Mouse (Mus musculus): Measurements from ENCODE around the gene Zfp36l2. TPM values are rescaled to one million over a fixed set of nuclear protein-coding genes. Genes with fewer than 3 reads are reported as not detected.
"Not testable (repeated sequence)": the region's sequence is repeated elsewhere in the genome, so short reads cannot be mapped to it uniquely, and the experiment has no call there.

The Zfp36l2 gene
- polyA plus RNA-seq, 1 experiment from 2014 or later, result 22.5 TPM

DNA sequence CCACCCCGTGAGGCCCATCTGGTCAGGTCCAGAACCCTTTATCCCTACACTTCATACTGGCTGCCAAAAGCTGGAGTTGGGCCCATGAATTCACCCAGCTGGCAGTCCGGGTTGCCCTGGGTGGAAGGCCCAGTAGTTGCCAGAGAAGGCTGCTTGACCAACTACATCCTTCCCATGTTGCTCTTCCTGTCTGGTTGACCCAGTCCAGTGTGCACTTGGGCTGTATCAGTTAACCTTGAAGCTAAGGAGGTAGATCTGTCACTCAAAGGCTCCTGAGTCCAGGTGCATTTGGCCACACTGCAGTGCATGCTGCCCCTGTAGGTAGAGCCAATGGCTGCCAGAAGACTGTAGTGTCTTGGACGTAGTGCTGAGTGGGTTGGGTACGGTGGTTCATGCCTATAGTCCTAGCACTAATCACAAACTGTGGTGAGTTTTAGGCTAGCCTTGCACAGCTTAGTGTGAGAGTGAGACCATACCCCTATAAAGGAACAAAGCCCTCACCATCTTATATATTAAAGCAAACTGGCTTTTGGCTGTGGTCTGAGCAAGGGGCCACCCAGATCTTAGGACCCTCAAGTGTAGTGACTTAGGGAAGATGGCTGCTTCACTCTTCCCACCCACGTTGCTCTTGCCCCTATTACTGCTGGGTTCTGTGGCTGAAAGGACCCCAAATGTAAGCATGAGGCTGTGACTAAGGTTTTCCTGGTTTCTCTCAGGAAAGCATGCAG, 1.5 kb upstream of the Zfp36l2 start:
- Histone ChIP-seq H3K9me3 (ENCODE audit: control insufficient read depth, low read length) (no peaks in the 10 kb centered on the region), H3K4me2 (replicated peaks; ENCODE audit: low read depth, low read length) (peak overlapping the region; percentile 58), H3K36me3 (ENCODE audit: control insufficient read depth, insufficient read depth, low read length) (peaks cover 37% of the 10 kb centered on the region), H3K9ac (ENCODE audit: low read depth, low read length) (peak overlapping the region; percentile 64), H3K27ac (ENCODE audit: low read depth, low read length) (peak overlapping the region; percentile 98), H3K4me1 (ENCODE audit: control insufficient read depth, insufficient read depth, low read length) (peaks cover 19% of the 10 kb centered on the region), H3K27me3 (ENCODE audit: control insufficient read depth, insufficient read depth, low read length) (no peaks in the 10 kb centered on the region), H3K4me3 (ENCODE audit: low read length) (no peak overlapping the region; the same call in 1 of the 2 replicates)
- ATAC-seq (ENCODE audit: low FRiP score, low TSS enrichment), result no peak
- WGBS, result 72% methylated on average over 5 of the region's 5 CpGs

DNA sequence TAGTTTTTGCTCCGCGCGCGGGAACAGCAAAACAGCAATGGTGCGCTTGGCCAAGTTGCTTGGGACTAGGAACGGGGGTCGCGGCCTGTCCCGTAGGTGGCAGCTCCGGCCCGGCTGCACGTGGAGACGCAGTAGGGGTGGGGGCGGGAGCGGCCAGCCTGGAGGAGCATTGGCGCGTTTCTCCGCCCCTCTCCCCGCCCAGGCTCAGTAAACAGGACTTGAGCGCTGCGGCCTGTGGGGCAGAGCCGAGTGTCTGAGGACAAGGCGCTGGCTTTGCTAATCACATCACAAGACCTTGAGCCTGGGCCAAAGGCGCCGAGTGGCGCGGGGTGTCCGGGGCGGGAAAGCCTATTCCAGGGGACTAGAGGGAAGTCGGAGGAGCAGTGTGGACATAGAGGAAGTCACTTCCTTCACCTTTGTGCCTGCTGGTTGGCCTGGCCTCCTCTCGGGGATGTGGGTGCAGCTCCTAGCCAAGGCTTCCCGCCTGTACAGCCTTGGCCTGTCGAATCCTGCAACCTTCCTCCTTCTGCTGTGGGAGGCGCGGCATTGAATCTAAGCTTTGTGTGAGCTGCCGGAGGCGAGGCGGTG, 721 bp upstream of the Zfp36l2 start:
- ATAC-seq (ENCODE audit: low FRiP score, low TSS enrichment), result peak; percentile 83
- Histone ChIP-seq H3K27ac (ENCODE audit: low read depth, low read length) (peak overlapping the region; percentile 98), H3K4me1 (ENCODE audit: control insufficient read depth, insufficient read depth, low read length) (peaks cover 19% of the 10 kb centered on the region)

DNA sequence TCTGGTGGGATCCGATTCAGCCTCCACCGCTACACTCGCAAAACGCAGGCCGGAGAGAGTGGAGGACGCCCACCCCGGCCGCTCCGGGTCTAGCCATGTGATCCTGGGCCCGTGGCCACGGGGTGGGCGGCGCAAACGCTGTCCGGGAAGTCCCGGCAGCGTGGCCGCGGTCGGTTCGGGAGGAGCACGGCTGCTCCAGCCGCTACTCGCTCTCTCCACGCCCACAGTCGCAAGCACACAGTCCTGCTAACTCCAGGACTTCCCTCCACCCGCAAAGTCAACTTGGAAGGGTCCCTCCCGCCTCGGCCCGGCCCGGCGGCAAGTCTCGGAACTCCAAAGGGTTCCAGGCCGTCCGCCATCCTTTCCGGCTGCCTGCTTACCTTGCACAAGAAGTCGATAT, 483 bp downstream of the Zfp36l2 start:
- H3K9me3 ChIP-seq (ENCODE audit: control insufficient read depth, low read length); H3K27me3 ChIP-seq (ENCODE audit: control insufficient read depth, insufficient read depth, low read length): not testable (repeated sequence)
- Histone ChIP-seq H3K4me3 (ENCODE audit: low read length) (peak overlapping the region; percentile 78), H3K4me2 (replicated peaks; ENCODE audit: low read depth, low read length) (peak overlapping the region; percentile 85), H3K9ac (ENCODE audit: low read depth, low read length) (peak overlapping the region; percentile 98), H3K36me3 (ENCODE audit: control insufficient read depth, insufficient read depth, low read length) (peaks cover 32% of the 10 kb centered on the region), H3K4me1 (ENCODE audit: control insufficient read depth, insufficient read depth, low read length) (peaks cover 31% of the 10 kb centered on the region), H3K27ac (ENCODE audit: low read depth, low read length) (peak overlapping the region; percentile 98)
- peak; percentile 34 for ATAC-seq (ENCODE audit: low FRiP score, low TSS enrichment)
- WGBS, result under 1% methylated on average over 10 of the region's 37 CpGs

More for the DNA sequence above, 721 bp upstream of the Zfp36l2 start:
- peaks cover 37% of the 10 kb centered on the region for H3K36me3 ChIP-seq (ENCODE audit: control insufficient read depth, insufficient read depth, low read length)
- WGBS, result 2% methylated on average over 38 of the region's 38 CpGs
- H3K9me3 ChIP-seq (ENCODE audit: control insufficient read depth, low read length), result no peaks in the 10 kb centered on the region
- H3K4me2 ChIP-seq (replicated peaks; ENCODE audit: low read depth, low read length), result peak overlapping the region; percentile 58
- H3K4me3 ChIP-seq (ENCODE audit: low read length), result peak overlapping the region; percentile 78
- no peaks in the 10 kb centered on the region for H3K27me3 ChIP-seq (ENCODE audit: control insufficient read depth, insufficient read depth, low read length)
- peak overlapping the region; percentile 64 for H3K9ac ChIP-seq (ENCODE audit: low read depth, low read length)

DNA sequence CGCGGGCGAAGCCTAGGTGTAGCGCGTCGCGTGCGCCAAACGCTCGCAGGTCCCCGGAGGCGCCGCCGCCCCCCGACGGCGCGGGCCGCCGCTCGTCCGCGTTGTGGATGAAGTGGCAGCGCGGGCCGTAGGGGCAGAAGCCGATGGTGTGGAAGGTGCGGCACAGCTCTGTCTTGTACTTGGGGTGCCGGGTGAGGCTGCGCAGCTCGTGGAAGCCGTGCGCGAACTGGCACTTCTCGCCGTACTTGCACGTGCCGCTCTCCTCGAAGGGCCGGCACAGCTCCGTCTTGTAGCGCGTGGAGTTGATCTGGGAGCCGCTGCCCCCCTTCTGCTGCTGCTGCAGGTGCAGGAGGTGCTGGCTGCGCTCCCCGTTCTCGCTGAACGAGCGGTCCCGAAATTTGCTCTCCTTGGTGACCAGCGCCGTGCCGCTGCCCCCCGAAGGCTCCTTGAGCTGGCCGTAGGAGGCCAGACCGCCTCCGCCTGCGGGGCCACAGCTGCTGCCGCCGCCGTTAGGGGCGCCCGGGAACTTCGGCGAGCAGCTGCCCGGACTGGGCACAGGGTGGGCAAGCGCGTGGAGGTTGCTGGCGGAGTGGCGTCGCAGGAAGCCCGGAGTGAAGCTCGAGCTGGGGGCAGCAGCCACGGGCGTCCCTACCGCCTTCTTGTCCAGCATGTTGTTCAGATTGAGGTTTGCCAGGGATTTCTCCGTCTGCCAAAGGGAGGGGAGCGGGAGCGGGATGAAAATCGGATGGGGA, 1.1 kb downstream of the Zfp36l2 start:
- H3K27ac ChIP-seq (ENCODE audit: low read depth, low read length), result peak overlapping the region; percentile 98
- H3K27me3 ChIP-seq (ENCODE audit: control insufficient read depth, insufficient read depth, low read length), result no peaks in the 10 kb centered on the region
- H3K4me1 ChIP-seq (ENCODE audit: control insufficient read depth, insufficient read depth, low read length), result peaks cover 37% of the 10 kb centered on the region
- no peaks in the 10 kb centered on the region for H3K9me3 ChIP-seq (ENCODE audit: control insufficient read depth, low read length)
- under 1% methylated on average over 79 of the region's 80 CpGs for WGBS
- ATAC-seq (ENCODE audit: low FRiP score, low TSS enrichment), result no peak
- H3K36me3 ChIP-seq (ENCODE audit: control insufficient read depth, insufficient read depth, low read length), result peaks cover 26% of the 10 kb centered on the region
- H3K9ac ChIP-seq (ENCODE audit: low read depth, low read length), result peak overlapping the region; percentile 98
- H3K4me2 ChIP-seq (replicated peaks; ENCODE audit: low read depth, low read length), result peak overlapping the region; percentile 85
- H3K4me3 ChIP-seq (ENCODE audit: low read length), result peak overlapping the region; percentile 72

DNA sequence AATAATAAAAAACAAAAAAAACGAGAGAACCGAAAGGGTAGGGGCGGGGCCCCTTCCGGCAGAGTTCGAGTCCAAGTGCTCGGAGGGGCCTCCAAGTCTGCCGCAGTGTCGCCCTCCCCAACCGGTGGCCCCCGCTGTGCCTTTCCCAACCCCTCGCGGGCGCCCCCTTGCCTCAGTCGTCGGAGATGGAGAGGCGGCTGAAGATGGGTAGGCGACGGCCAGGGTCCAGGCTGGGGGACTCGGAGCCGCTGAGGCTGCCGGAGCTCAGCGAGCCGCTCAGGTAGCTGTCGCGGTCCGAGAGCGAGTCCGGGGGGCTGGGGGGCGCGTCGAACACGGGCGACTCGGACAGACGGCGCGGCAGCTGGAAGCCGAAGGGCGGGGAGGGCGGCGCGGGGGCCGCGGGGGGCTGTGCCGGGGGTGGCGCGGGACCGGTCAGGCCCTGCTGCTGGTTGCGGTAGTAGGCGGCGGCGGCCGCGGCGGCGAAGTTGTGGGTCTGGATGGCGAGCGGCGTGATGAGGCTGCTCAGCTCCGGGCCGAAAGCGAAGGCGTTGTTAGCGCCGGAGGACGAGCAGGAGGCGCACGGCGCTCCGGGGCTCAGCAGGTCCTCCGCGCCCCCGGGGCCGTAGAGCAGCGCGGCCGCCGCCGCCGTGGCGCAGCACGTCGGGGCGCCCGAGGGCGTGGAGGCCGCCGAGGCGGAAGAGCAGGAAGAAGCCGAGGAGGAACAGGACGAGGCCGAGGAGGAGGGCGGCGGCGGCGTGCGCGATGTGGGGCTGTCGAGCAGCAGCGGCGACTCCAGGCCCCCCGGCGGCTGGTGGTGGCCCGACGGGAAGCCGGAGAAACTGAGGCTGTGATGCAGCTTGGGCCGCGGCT, 1.9 kb downstream of the Zfp36l2 start:
- no peaks in the 10 kb centered on the region for H3K9me3 ChIP-seq (ENCODE audit: control insufficient read depth, low read length)
- H3K36me3 ChIP-seq (ENCODE audit: control insufficient read depth, insufficient read depth, low read length), result peaks cover 24% of the 10 kb centered on the region
- H3K4me2 ChIP-seq (replicated peaks; ENCODE audit: low read depth, low read length), result peak overlapping the region; percentile 85
- H3K9ac ChIP-seq (ENCODE audit: low read depth, low read length), result peak overlapping the region; percentile 98
- peak overlapping the region; percentile 98 for H3K27ac ChIP-seq (ENCODE audit: low read depth, low read length)
- no peak for ATAC-seq (ENCODE audit: low FRiP score, low TSS enrichment)
- under 1% methylated on average over 85 of the region's 108 CpGs for WGBS
- H3K4me3 ChIP-seq (ENCODE audit: low read length), result peak overlapping the region; percentile 72
- H3K4me1 ChIP-seq (ENCODE audit: control insufficient read depth, insufficient read depth, low read length), result peaks cover 45% of the 10 kb centered on the region
- H3K27me3 ChIP-seq (ENCODE audit: control insufficient read depth, insufficient read depth, low read length), result no peaks in the 10 kb centered on the region

DNA sequence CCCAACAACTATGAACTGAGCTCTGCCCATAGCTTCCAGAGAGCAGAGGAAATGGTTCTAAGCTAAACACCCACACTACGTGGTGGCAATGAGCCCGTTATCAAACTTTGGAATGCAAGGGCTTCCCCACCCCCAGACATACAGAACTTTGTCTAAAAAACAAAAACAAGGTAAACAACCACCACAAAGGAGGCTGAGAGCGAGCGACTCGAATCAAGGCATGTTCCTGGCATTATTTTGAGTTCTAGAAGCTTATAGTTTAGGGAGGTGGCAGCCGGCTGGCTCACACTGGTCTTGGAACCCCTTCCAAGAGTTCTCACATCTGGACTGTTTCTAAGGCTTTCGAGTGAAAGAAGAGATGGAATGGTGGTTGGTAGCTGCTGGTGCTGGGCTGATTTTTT, 2.7 kb downstream of the Zfp36l2 start:
- Histone ChIP-seq H3K9ac (ENCODE audit: low read depth, low read length) (peak overlapping the region; percentile 98), H3K9me3 (ENCODE audit: control insufficient read depth, low read length) (no peaks in the 10 kb centered on the region), H3K4me1 (ENCODE audit: control insufficient read depth, insufficient read depth, low read length) (peaks cover 47% of the 10 kb centered on the region), H3K36me3 (ENCODE audit: control insufficient read depth, insufficient read depth, low read length) (peaks cover 21% of the 10 kb centered on the region), H3K27me3 (ENCODE audit: control insufficient read depth, insufficient read depth, low read length) (no peaks in the 10 kb centered on the region), H3K4me3 (ENCODE audit: low read length) (peak overlapping the region; percentile 72), H3K27ac (ENCODE audit: low read depth, low read length) (peak overlapping the region; percentile 98), H3K4me2 (replicated peaks; ENCODE audit: low read depth, low read length) (peak overlapping the region; percentile 85)
- no peak for ATAC-seq (ENCODE audit: low FRiP score, low TSS enrichment)
- 1% methylated on average over 7 of the region's 7 CpGs for WGBS

DNA sequence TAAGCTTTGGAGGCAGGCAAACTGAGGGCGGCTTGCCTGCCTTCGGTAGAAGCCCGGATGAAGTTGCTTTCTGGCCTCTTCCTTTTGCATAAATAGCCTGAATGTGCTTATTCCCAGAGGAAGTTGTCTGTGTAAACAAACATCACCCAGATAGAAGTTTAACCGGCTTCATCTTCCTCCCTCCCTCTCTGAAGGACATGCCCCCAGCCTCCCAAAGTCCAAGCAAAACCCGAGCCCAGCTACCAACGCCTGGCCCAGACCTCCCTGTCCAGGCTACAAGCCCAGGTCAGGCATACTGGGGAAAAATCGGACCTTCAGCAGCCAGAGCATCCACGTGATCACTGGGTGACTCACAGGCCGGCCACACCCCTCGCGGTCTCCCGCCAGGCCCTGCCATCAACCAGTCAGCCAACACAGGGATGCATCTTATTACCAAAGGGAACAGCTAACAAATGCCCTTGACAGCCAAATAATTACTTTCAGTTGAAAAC, 4.4 kb downstream of the Zfp36l2 start:
- Histone ChIP-seq H3K9ac (ENCODE audit: low read depth, low read length) (peak overlapping the region; percentile 14), H3K9me3 (ENCODE audit: control insufficient read depth, low read length) (no peaks in the 10 kb centered on the region), H3K27me3 (ENCODE audit: control insufficient read depth, insufficient read depth, low read length) (no peaks in the 10 kb centered on the region), H3K4me2 (replicated peaks; ENCODE audit: low read depth, low read length) (peak overlapping the region; percentile 28), H3K4me1 (ENCODE audit: control insufficient read depth, insufficient read depth, low read length) (peaks cover 32% of the 10 kb centered on the region), H3K36me3 (ENCODE audit: control insufficient read depth, insufficient read depth, low read length) (peaks cover 19% of the 10 kb centered on the region), H3K27ac (ENCODE audit: low read depth, low read length) (peak overlapping the region; percentile 85; the same call in 1 of the 2 replicates), H3K4me3 (ENCODE audit: low read length) (peak overlapping the region; percentile 30)
- ATAC-seq (ENCODE audit: low FRiP score, low TSS enrichment), result peak; percentile 26; the same call in 1 of the 2 replicates
- WGBS, result 2% methylated on average over 12 of the region's 12 CpGs
